Mouse (Mus musculus) frontal cortex, adult 2 months (tissue): Measurements from ENCODE around the gene Pla2g4b. TPM values are rescaled to one million over a fixed set of nuclear protein-coding genes. Genes with fewer than 3 reads are reported as not detected.

Source experiments
- DNase-seq, 2 experiments: peaks; one replicate each; pipeline ENCODE4 v3.0.0; 2022; ENCODE audit warnings: low spot score in 1 of 2; ENCODE audit errors: extremely low spot score in 1 of 2
- polyA plus RNA-seq: library from polyadenylated mRNA; depleted of rRNA; stranded (reverse); fragments of >200 nt; gene quantifications from 2 replicates; pipeline ENCODE4 v1.2.3, GENCODE M21; 2012; rRNA removed

Gene Pla2g4b
- polyA plus RNA-seq = 3.5 and 3.9 TPM in 2 replicates

DNA sequence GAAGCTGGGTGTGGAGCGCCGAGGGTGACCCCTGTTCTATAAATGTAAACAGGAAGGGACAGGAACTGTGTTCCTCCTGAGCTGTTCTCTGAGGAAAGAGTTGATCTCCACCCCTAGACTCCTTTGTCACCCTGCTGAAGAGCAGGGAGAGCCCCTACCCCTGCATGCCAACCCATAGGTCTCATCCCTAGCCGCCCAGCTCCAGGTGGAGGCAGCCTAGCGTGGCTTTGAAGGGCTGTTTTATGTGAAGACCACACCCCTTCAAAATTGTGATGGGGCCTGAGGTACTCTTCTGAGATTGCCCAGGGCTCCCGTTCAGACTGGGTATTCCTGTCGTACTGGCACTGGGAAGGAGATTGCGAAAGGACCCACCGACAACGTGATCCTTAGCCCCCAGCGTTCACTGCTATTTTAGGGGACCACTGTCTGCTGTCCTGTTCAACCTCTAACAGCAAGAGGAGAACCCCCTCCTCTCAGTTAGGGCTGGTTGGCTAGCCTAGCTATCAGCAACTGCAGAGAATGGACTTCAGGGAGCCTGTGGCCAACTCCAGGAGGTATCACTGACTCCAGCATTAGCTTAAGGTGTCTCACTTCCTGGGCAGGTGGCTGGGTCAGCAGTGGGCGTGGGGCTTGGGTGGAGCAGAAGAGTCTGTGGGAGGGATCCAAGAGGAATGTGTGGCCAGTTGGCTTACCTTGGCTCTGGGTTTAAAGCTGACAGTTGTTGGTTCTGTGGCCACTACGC lies at the start of gene Pla2g4b:
Gene Pla2g4b (plus strand): TSS at position 692 of the 742 bp plus-strand sequence.
- no peak for DNase-seq

DNA sequence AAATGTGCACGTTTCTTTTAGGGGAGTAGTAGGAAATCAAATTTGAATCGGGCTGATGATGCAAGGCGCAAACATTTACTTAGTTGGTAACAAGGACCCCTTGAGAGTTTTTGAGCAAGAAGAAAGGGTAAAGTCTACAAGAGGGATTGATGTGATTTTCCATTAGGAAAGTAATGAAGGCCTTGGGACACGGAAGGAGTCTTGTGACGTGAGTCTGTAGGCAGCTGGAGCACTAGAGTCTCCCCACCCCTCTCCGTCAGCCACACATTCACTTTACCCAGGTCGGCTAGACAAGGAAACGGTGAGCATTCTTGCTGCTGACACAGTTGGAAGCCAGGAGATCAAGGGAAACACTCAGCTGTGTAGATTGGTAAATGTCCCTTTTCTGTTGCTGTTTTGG lies 47.3 kb upstream of the Pla2g4b start:
- no peak for DNase-seq

DNA sequence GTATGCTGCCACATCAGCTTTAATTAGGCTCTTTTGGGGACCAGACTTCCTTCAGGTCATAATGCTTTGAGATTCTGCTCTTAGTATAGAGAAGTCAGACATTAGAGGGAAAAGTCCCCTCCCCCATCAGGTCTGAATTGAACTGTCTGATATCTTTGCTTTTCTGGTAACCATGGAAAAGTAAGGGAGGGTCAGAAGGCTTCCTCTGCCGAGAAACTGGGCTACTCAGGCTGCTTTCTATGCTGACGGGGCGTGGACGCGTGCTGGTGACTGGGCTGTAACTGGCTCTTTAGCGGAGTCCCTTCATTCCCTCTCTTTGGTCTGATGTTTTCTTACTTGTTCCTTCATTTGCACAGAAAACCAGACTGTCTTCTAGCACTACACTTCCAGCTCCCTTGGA lies 46.8 kb upstream of the Pla2g4b start:
- DNase-seq = no peak

DNA sequence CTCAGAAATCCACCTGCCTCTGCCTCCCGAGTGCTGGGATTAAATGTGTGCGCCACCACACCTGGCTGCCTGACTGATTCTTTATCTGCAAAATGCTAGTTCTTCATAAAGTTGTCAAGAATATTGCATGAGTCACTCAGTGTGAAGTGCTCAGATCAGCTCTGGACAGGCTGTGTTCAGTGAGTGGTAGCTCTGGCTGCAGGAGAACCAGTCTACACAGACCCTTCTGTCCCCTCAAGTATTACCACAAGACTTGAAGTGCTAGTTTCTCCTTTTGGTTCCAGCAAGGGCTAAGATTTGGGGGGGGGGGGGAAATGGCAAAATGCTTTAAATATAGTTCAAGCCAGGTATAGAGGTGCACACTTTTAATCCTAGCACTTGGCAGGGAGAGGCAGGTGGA lies 45.8 kb upstream of the Pla2g4b start:
- DNase-seq = no peak

DNA sequence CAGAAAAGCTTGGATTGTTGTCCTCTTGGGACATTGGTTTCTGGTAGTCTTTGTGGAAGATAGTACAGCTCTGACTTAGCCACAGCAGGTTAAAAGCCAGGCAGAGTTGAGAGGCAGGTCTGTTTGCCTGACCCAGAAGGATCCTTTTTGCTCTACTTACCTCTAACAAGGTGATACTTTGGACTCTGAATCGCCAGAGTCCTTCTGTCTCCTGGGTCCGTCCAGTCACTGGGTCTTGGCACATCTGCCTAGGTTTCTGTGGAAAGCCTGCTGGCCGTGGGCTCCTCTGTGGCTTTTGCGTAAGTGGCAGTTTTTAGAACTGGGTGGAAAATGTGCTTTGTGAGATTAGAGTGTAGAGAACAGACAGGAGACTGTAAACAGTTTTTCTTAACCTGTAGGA lies 44.3 kb upstream of the Pla2g4b start:
- no peak for DNase-seq

DNA sequence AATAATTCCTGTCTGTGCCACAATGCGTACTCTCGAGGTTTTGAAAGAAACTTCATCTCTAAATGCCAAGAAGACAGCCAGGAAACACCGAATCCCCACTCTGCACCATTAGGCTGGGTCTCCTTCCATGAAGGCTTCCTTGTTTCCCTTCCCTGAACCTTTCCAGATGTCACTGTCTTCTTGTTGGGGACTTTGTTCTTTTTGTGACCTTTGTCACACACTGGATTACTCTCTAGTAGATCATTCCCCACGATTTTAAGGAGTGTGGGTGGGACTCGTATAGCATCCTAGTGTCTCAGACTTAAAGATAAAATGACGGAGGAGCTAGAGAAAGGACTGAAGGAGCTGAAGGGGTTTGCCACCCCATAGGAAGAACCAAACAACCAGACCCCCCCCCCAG lies 42.3 kb upstream of the Pla2g4b start:
- no peak for DNase-seq

DNA sequence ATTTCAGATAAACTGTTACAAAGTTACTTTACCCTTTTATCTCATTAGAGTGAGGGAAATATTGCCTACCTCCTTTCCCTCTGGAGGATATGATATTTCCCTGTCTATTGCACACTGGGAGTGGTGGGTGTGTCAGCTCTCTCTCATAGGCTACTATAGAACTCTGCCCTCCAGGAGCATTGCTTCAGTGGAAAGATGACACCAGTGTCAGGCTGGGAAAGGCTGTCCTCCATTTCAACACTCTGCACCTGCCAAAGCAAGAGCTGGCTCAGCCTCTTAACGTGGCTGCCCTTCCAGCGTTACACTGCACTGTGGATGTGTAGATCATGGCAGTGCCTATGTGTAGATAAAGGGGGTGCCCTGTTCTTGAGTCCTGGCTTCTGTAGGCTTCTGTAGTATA lies 40.9 kb upstream of the Pla2g4b start:
- no peak for DNase-seq

DNA sequence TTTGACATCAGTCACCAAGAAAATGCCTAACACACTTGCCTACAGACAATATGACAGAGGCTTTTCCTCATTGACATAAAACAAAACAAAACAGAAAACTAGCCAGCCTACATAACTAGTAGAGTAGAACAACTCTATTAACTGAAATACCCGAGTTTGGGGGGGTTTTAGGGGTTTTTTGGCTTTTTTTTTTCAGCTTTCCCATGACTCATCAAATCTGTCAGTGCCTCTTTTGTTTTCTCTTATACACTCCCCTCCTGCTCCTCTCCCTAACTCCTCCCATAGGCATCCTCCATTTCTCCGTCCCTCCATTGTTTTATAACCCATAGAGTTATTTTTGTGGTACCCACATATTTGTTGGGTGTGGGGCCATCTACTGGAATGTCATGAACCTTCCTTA lies 39.7 kb upstream of the Pla2g4b start:
- no peak for DNase-seq

DNA sequence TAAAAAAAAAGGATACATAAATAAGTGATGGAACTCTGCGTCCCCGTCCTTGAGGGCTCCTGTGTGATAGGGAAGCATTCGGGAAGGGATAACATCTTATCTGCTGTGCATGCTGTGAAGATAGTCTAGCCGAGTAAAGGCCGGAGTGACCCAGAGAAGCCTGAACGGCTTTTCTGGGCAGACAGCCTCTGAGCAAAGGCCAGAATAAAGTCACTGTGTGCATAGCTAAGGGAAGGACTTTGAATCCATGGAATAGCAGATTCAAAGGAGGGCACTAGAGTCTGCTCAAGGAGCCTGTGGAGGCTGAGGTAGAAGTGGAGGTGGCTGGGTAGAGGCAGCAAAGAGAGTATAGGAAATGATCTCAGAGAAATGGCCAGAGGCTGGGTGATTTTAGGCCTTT lies 38.4 kb upstream of the Pla2g4b start:
- DNase-seq = no peak

DNA sequence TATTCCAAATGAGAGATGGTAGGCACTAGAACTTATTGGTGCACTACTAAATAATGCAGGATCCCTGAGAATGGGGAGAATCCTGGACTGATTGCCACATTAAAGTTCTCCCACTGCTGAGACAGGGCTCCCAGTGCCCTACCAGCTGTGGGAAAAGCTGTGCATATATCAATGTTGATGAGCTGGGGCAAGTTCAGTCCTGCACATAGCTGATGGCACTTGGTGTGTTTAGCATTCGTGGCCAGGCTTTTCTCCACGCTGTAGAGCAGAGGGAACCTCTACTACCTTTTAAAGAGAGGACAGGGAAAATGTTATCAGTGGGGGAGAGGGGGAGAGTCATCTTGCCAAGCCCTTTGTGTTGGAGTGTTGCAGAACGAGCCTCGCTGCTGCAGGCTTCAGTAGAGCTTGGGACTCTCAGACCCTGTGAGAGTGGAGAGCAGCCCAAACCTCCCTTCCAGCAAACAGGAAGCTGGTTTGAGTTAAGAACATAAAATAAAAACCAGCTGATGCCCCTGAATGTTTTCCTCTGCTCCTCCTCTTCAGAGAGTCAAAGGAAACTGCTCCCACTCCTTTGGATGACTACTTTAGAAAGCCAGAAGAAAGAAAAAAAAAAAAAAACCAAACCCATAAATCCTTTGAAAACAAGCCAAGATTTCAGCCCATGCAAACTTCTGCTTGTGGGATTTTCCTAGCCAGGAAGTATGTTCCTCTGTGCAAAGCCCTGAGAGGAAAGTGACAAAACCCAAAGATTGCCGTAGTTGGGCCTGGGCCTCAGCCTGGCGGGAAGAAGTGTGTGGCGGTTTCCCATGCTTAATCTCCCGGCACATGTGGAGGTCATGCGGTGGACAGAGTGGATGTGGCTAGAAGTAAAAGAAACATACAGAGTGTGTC lies 37.6 kb upstream of the Pla2g4b start:
- DNase-seq = peak in 1 of 2 experiments; percentile 50

DNA sequence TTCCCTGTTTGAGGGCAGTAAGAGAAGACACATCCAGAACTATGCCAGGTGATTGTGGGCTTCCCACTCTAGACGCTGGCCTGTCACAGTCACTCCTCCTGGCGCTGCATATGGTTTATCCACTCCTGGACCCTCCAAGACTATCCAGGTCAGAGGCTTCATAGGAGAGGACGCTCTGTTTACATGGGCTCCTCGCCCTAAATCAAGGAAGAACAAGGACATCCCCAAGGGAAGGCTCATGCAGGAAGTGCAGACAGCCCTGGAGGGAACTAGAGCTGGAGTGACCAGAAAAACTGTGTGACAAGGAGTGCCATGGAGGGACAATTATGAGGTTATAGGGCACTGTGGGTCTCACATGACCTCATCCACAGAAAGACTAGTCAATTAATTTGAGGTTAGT lies 35.9 kb upstream of the Pla2g4b start:
- DNase-seq = no peak

DNA sequence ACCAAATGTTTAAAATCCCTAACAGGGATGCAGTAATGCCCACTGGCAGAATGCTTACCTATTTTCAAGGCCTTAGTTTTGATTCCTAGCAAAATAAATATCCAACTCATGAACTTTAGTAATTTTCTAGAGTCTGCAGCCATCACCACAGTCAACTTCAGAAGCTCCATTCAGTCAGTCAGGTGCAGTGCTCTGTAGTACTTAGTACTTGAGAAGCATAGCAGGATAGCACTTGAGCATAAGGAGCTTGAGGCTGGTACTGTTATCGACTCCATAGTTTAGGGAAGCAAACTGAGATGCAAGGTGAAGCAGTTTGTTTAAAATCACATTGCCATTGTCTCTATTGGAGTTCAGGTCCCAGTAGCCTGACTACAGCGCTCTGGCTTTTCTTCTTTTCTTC lies 33.5 kb upstream of the Pla2g4b start:
- DNase-seq = no peak

DNA sequence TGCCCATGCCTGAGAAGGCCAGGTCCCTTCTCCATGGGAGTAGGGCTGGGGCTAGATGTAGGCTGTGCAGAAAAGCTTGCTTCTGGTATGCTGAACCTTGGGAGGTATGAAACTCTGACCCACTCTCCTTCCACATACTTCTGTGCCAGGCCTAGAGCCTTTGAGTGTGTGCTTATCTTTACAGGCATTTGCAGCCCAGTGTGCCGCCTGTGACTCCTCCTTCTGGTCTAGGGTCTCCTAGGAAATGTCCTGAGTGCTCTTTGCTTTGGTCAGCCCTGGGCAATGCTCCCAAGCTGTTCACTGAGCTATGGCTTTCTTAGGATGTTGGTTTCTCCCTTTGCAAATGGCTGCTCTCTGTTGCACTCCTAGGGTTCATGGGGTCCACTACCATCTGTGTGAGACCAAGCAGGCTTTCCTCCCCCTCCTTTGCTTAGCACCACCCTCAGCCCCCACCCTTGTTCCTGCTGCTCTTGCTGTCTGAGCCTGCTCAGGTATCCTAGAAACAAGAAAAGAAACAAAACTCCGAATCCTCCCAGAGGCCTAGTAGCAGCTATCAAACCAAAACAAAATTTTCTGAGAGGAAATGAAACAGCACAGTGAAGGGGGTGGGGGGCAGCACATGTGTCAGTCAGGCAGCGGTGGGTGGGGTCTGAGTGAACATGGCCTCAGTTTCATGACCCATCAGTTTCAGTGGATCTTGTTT lies 32.2 kb upstream of the Pla2g4b start:
- DNase-seq = no peak

DNA sequence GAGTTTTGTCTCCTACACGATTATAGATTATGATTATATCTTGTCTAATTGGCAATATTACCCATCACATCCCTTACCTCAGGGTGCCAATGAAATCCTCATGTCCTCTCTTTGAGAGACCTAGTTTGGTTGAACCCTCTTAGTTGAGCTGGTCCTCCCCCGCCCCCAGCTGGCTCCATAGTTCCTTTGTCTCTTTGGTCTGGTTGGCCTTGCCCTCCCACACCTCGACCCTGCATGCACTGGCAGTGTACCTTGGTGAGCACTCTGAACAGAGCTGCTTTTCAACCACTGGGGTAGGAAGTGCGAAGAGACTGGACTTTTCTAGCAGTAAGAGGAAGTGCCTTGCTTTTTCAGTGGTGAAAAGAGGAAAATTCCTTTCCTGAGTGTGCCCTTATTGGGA lies 31.3 kb upstream of the Pla2g4b start:
- DNase-seq = no peak

DNA sequence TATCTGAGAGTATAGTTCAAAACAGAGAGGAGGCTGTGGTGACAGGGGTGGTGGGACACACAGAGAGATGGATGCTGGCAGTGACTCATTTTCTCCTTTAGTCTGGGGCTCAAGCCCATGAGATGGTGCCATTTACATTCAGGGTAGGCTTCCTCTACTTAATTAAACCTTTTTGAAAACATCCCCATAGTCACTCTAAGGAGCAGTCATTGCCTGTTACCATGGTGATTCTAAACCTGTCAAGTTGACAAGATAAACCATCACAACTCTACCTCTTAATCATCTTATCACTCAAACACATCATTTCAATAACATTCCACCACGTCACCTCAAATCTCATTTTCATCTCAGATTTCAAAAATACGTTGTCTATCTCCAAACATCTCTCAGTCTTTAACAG lies 29.2 kb upstream of the Pla2g4b start:
- no peak for DNase-seq

DNA sequence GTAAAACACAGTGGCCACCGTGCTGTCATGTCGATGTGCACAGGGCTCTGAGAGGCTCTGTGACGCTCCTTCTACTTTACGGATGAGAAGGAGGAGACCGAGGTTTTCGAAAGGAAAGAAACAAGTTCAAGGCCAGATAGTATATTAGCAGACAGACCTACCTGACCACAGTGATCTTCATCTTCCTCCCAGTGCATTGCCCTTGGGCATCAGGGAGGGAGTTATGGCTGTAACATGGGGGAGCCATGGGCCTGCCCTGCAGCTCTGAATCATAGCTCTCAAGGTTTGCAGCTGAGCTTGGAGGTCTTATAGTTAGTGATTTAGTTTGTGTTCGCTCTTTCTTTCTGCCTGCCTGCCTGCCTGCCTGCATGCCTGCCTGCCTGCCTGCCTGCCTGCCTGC lies 26.5 kb upstream of the Pla2g4b start:
- no peak for DNase-seq

DNA sequence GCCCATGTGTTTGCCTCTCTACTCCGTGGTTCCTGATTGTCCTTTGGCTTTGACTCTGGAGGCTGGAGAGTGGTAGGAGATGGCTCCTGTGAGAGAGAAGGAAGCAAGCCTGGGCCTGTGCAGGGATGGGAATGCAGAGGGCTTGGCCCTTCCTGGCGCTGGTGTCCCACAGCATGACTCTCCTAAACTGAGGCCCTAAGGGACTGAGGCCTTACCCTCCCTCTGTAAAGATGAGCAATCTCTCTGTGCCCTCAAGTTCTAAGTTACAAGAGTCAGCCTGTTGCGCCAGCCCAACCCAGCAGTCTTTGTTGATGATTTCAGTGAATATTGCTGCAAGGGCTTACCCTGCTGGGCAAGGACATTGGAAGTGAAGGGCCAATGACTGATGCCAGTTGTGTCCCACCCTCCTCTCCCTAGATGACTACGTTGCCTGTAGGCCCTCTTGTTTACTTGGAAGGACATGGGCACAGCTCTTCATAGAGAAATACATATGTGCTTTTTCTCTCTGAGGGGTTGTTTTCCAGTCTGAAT lies 25.5 kb upstream of the Pla2g4b start:
- DNase-seq = no peak

DNA sequence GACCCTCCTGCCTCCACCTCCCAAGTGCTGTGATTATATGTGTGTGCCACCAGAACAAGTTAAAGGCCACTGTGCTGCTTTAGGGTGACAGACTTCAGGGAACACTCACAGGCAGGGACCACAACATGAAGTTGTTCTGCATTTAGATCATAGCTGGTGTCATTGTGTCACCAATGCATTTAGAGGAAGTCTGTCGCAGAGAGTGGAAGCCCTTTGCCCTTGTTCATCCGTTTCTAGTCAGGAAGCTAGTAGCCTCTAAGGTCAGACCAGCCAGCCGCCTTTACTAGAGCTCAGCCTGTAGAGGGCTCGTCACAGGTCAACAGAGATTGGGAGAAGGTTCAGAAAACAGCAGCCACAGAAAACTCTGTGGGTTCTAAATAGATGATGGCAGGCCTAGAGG lies 24.5 kb upstream of the Pla2g4b start:
- DNase-seq = no peak

DNA sequence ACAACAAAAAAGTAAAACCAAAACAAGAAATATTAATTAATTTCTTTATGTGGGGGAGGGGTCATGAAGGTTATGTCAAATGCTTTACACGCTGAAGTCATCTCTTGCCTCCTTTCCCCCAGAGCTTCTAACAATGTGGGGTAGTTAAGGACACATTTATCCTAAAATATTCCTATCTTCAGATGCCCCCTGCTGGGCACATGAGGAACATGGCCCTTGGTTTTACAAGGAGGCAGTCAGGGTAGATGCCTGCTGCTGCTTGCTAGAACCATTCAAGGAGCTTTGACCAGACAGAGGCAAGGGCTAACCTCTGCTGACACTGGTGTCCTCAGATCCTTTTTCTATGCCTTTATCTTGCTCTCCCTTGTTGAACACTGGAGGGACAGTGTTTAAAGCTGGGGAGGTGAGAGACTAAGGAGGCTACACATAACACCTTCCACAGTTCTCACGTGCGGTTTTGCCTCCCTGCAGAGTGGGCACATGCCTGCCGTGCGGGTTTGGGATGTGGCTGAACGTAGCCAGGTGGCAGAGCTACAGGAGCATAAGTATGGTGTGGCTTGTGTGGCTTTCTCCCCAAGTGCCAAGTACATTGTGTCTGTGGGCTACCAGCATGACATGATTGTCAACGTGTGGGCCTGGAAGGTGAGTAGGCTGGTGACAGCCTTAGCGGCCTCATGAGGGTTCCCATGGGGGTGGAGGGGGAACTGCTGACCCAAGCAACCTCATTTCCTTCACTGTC lies 21.6 kb upstream of the Pla2g4b start:
- DNase-seq = peak in 1 of 2 experiments; percentile 82

DNA sequence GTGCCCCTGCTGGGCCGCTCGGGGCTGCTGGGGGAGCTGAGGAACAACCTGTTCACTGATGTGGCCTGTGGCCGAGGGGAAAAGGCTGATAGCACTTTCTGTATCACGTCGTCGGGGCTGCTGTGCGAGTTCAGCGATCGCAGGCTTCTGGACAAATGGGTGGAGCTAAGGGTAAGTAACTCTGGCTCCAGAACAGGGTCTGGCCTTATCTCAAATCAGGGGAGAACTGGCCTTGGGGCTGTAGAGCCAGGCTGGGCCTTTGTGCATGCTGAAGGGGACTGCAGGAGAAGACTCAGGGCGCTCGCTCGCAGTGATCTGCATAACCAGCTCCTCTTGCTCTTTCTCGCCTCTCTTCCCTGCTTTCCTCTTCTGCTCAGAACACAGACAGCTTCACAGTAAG lies 20.3 kb upstream of the Pla2g4b start:
- no peak for DNase-seq
